ENCODE assay signal across 11 mouse cellular contexts in genomic region chr1:79860411-79861039, GRCm38 (mm10). TPM values are rescaled to one million over a fixed set of nuclear protein-coding genes. Genes with fewer than 3 reads are reported as not detected.
DNase-seq lines count a peak whose midpoint lies in the region; ATAC-seq and TF ChIP-seq lines count a peak whose summit lies in the region.
"Had no signal": no experiment of that assay in that cellular context is flagged by ENCODE, and none has a peak within 500 bp of the region (broad histone marks: within the 10 kb centered on the region; RNA-seq: fewer than 3 reads in every experiment).

No protein-coding gene starts in this region.

- ATAC-seq in kidney, postnatal 0 days (replicated peaks; ENCODE audit: low FRiP score, low read depth): no peak
- ATAC-seq in kidney, embryonic 14.5 days (ENCODE audit: low FRiP score, low TSS enrichment): no peak
- no peak for ATAC-seq in embryonic facial prominence, embryonic 13.5 days (ENCODE audit: insufficient number of reproducible peaks, insufficient read depth, low FRiP score, low TSS enrichment, low read depth)
- no peak for ATAC-seq in limb, embryonic 13.5 days (ENCODE audit: low FRiP score, low read depth)
- ATAC-seq in liver, embryonic 12.5 days: no peak

- no peak overlapping the region for H3K27ac ChIP-seq in kidney, postnatal 0 days
- H3K27ac ChIP-seq in kidney, embryonic 14.5 days (ENCODE audit: low read depth, low read length): no peak overlapping the region
- peak overlapping the region; percentile 62; the same call in 1 of the 2 replicates for H3K27ac ChIP-seq in embryonic facial prominence, embryonic 13.5 days
- no peak overlapping the region for H3K27ac ChIP-seq in limb, embryonic 13.5 days
- H3K27ac ChIP-seq in liver, embryonic 12.5 days: no peak overlapping the region

- no peak overlapping the region for H3K9ac ChIP-seq in kidney, postnatal 0 days (ENCODE audit: low read depth, low read length)
- no peak overlapping the region for H3K9ac ChIP-seq in kidney, embryonic 14.5 days (ENCODE audit: low read depth, low read length)
- H3K9ac ChIP-seq in embryonic facial prominence, embryonic 13.5 days: no peak overlapping the region
- no peak overlapping the region for H3K9ac ChIP-seq in limb, embryonic 13.5 days
- no peak overlapping the region for H3K9ac ChIP-seq in liver, embryonic 12.5 days

- TF ChIP-seq CTCF in kidney, postnatal 0 days (IDR thresholded peaks at IDR 0.05; ENCODE audit: low read depth): no peak

- no peaks in the 10 kb centered on the region for H3K36me3 ChIP-seq in kidney, postnatal 0 days (ENCODE audit: insufficient read depth, low read length)
- H3K36me3 ChIP-seq in kidney, embryonic 14.5 days (ENCODE audit: control insufficient read depth, insufficient read depth, low read length): no peaks in the 10 kb centered on the region
- H3K36me3 ChIP-seq in embryonic facial prominence, embryonic 13.5 days: no peaks in the 10 kb centered on the region
- no peaks in the 10 kb centered on the region for H3K36me3 ChIP-seq in limb, embryonic 13.5 days
- H3K36me3 ChIP-seq in liver, embryonic 12.5 days: no peaks in the 10 kb centered on the region

- H3K4me3 ChIP-seq in kidney, postnatal 0 days (replicated peaks; ENCODE audit: low read depth, low read length): no peak overlapping the region
- no peak overlapping the region for H3K4me3 ChIP-seq in kidney, embryonic 14.5 days (ENCODE audit: low read length)
- H3K4me3 ChIP-seq in embryonic facial prominence, embryonic 13.5 days: no peak overlapping the region
- H3K4me3 ChIP-seq in limb, embryonic 13.5 days: no peak overlapping the region
- H3K4me3 ChIP-seq in liver, embryonic 12.5 days: no peak overlapping the region
- H3K4me3 ChIP-seq: myocyte had no signal

- no peaks in the 10 kb centered on the region for H3K9me3 ChIP-seq in kidney, postnatal 0 days (replicated peaks; ENCODE audit: low read length)
- H3K9me3 ChIP-seq in kidney, embryonic 14.5 days (ENCODE audit: control insufficient read depth, low read length): no peaks in the 10 kb centered on the region
- H3K9me3 ChIP-seq in embryonic facial prominence, embryonic 13.5 days: no peaks in the 10 kb centered on the region
- no peaks in the 10 kb centered on the region for H3K9me3 ChIP-seq in limb, embryonic 13.5 days
- H3K9me3 ChIP-seq in liver, embryonic 12.5 days (replicated peaks): no peaks in the 10 kb centered on the region

- peak overlapping the region; percentile 17; the same call in 1 of the 2 replicates for H3K4me2 ChIP-seq in kidney, postnatal 0 days (ENCODE audit: low read length)
- no peak overlapping the region for H3K4me2 ChIP-seq in kidney, embryonic 14.5 days (replicated peaks; ENCODE audit: low read depth, low read length)
- H3K4me2 ChIP-seq in embryonic facial prominence, embryonic 13.5 days: peak overlapping the region; percentile 27
- peak overlapping the region; percentile 12; the same call in 1 of the 2 replicates for H3K4me2 ChIP-seq in limb, embryonic 13.5 days (replicated peaks)
- H3K4me2 ChIP-seq in liver, embryonic 12.5 days: no peak overlapping the region

- 35% methylated on average over 12 of the region's 12 CpGs for WGBS in kidney, postnatal 0 days
- 43% methylated on average over 12 of the region's 12 CpGs for WGBS in kidney, embryonic 14.5 days
- WGBS in embryonic facial prominence, embryonic 13.5 days: 43% methylated on average over 12 of the region's 12 CpGs
- WGBS in limb, embryonic 13.5 days: 31% methylated on average over 12 of the region's 12 CpGs
- 46% methylated on average over 12 of the region's 12 CpGs for WGBS in liver, embryonic 12.5 days (ENCODE audit: insufficient replicate concordance)

- DNase-seq in cerebellum, adult 11-12 months: peak; percentile 5
- DNase-seq in cerebellum, adult 9-10 months: no peak
- peak; percentile 48 for DNase-seq in kidney, postnatal 0 days (ENCODE audit: low spot score)
- no peak for DNase-seq in adrenal gland, postnatal 4 days (ENCODE audit: low spot score in 2 of 2)
- DNase-seq: gastrocnemius, postnatal 10 days; thymus, adult 18-20 months had no signal

- 0 out of 2 replicates have a peak, but pooled peaks cover 9% of the 10 kb centered on the region for H3K4me1 ChIP-seq in kidney, postnatal 0 days (replicated peaks; ENCODE audit: insufficient read depth, low read length)
- peaks cover 12% of the 10 kb centered on the region for H3K4me1 ChIP-seq in kidney, embryonic 14.5 days (ENCODE audit: control insufficient read depth, insufficient read depth, low read length)
- H3K4me1 ChIP-seq in embryonic facial prominence, embryonic 13.5 days: peaks cover 54% of the 10 kb centered on the region
- peaks cover 60% of the 10 kb centered on the region for H3K4me1 ChIP-seq in limb, embryonic 13.5 days
- H3K4me1 ChIP-seq in liver, embryonic 12.5 days: 0 out of 2 replicates have a peak, but pooled peaks cover 6% of the 10 kb centered on the region

- H3K27me3 ChIP-seq in kidney, postnatal 0 days (ENCODE audit: insufficient read depth, low read length): no peaks in the 10 kb centered on the region
- H3K27me3 ChIP-seq in kidney, embryonic 14.5 days (ENCODE audit: control insufficient read depth, insufficient read depth, low read length): no peaks in the 10 kb centered on the region
- H3K27me3 ChIP-seq in embryonic facial prominence, embryonic 13.5 days: no peaks in the 10 kb centered on the region
- no peaks in the 10 kb centered on the region for H3K27me3 ChIP-seq in limb, embryonic 13.5 days
- H3K27me3 ChIP-seq in liver, embryonic 12.5 days (replicated peaks): peaks cover 60% of the 10 kb centered on the region

RNA-seq across cellular contexts. Expression of gene Serpine2, which starts 0.5 kb away (rescaled TPM):
- polyA plus RNA-seq in kidney, postnatal 0 days (2015; fragmentation: Nextera tagmentation; extraction: Ambion mirVana): 203 and 222 TPM in 2 replicates
- polyA plus RNA-seq in kidney, embryonic 14.5 days (2014; fragmentation: Nextera tagmentation; extraction: Ambion mirVana): 108 and 136 TPM in 2 replicates
- polyA plus RNA-seq in embryonic facial prominence, embryonic 13.5 days (2015; fragmentation: Nextera tagmentation; extraction: Ambion mirVana): 311 and 392 TPM in 2 replicates
- polyA plus RNA-seq in limb, embryonic 13.5 days (2015; fragmentation: Nextera tagmentation; extraction: Ambion mirVana): 229 and 285 TPM in 2 replicates
- polyA plus RNA-seq in liver, embryonic 12.5 days (2016; fragmentation: Nextera tagmentation; extraction: Ambion mirVana): 12.6 and 14.5 TPM in 2 replicates
- total RNA-seq in adrenal gland, postnatal 4 days (2021): 10 to 100 TPM; 20.1 to 31.4 TPM

Comparison
In these comparisons a context has a peak if more than half of its experiments do, and no peak if none do; other contexts are left out.
1. DNase-seq: peak in cerebellum, adult 11-12 months (single experiment) and kidney, postnatal 0 days (single experiment); none in cerebellum, adult 9-10 months (single experiment) and adrenal gland, postnatal 4 days (0 of 2).
2. H3K4me2 ChIP-seq: peak in kidney, postnatal 0 days (single experiment), embryonic facial prominence, embryonic 13.5 days (single experiment) and limb, embryonic 13.5 days (single experiment); none in kidney, embryonic 14.5 days (single experiment) and liver, embryonic 12.5 days (single experiment).